Mouse (Mus musculus) midbrain, embryonic 12.5 days (tissue): Measurements from ENCODE around the gene Slc25a33. TPM values are rescaled to one million over a fixed set of nuclear protein-coding genes. Genes with fewer than 3 reads are reported as not detected.
A peak's percentile ranks its signal among the peaks of the same experiment; 100 is the strongest.

Experiments
- ATAC-seq: fragments of 200-750 bp; cut with Nextera tagmentation; 2 replicates; pipeline ENCODE4 v1.8.0; 2017; ENCODE audit warnings: low read depth, moderate TSS enrichment, moderate library complexity; ENCODE audit not compliant: low FRiP score
- H3K27ac ChIP-seq: fragments of 300-500 bp; sonication (generic); replicated peaks from 2 replicates; pipeline ENCODE4 v1.5.1; 2016; ENCODE audit warnings: mild to moderate bottlenecking
- H3K27me3 ChIP-seq: fragments of 300-500 bp; sonication (generic); 2 replicates; pipeline ENCODE4 v1.6.1; 2016; ENCODE audit warnings: mild to moderate bottlenecking
- H3K36me3 ChIP-seq: fragments of 300-500 bp; sonication (generic); 2 replicates; pipeline ENCODE4 v1.6.1; 2016
- H3K4me1 ChIP-seq: fragments of 300-500 bp; sonication (generic); 2 replicates; pipeline ENCODE4 v1.6.1; 2016
- H3K4me2 ChIP-seq: fragments of 300-500 bp; sonication (generic); replicated peaks from 2 replicates; pipeline ENCODE4 v1.6.1; 2016; ENCODE audit warnings: mild to moderate bottlenecking, moderate library complexity
- H3K4me3 ChIP-seq: fragments of 300-500 bp; sonication (generic); 2 replicates; pipeline ENCODE4 v1.5.1; 2016; ENCODE audit warnings: mild to moderate bottlenecking
- H3K9ac ChIP-seq: fragments of 300-500 bp; sonication (generic); replicated peaks from 2 replicates; pipeline ENCODE4 v1.6.1; 2016; ENCODE audit warnings: mild to moderate bottlenecking, moderate library complexity
- H3K9me3 ChIP-seq: fragments of 300-500 bp; sonication (generic); 2 replicates; pipeline ENCODE4 v1.6.1; 2016; ENCODE audit warnings: mild to moderate bottlenecking
- WGBS: fragments of 180-500 bp; shearing (Covaris S2); methylation state at CpG from one replicate; pipeline ENCODE4 v1.1.7; 2016; 5-methylcytosine and 5-hydroxymethylcytosine counted together
- polyA plus RNA-seq: library from polyadenylated mRNA; unstranded; fragments of >200 nt; fragmentation: Nextera tagmentation; extraction: Ambion mirVana; gene quantifications from 2 replicates; pipeline ENCODE4 v1.2.1, GENCODE M21; 2016

The Slc25a33 gene
- polyA plus RNA-seq, 1 experiment from 2014 or later, result 17.3 TPM

GRCm38 (mm10) chr4:149734246-149734645 is 39.8 kb downstream of the Slc25a33 start:
- Histone ChIP-seq H3K9me3 (no peaks in the 10 kb centered on the region), H3K27ac (peak overlapping the region; percentile 65; the same call in 1 of the 2 replicates), H3K4me3 (no peak overlapping the region), H3K36me3 (peaks cover 25% of the 10 kb centered on the region), H3K9ac (no peak overlapping the region), H3K4me1 (peaks cover 54% of the 10 kb centered on the region), H3K27me3 (no peaks in the 10 kb centered on the region), H3K4me2 (no peak overlapping the region)
- WGBS, result 92% methylated on average over 6 of the region's 6 CpGs
- no peak for ATAC-seq

- H3K27me3 ChIP-seq, result no peaks in the 10 kb centered on the region
- ATAC-seq, result no peak
- H3K9me3 ChIP-seq, result no peaks in the 10 kb centered on the region
- H3K4me3 ChIP-seq, result no peak overlapping the region; the same call in 1 of the 2 replicates
- H3K4me2 ChIP-seq, result peak overlapping the region; percentile 30
- 0 out of 2 replicates have a peak overlapping the region, but pooled peaks have one; percentile 2 for H3K9ac ChIP-seq
- peaks cover 54% of the 10 kb centered on the region for H3K4me1 ChIP-seq
- 51% methylated on average over 6 of the region's 6 CpGs for WGBS
- peak overlapping the region; percentile 65 for H3K27ac ChIP-seq
- peaks cover 30% of the 10 kb centered on the region for H3K36me3 ChIP-seq
Observed at GRCm38 (mm10) chr4:149733748-149734147, 40.3 kb downstream of the Slc25a33 start.

- H3K4me1 ChIP-seq, result peaks cover 54% of the 10 kb centered on the region
- ATAC-seq, result no peak
- no peaks in the 10 kb centered on the region for H3K27me3 ChIP-seq
- H3K27ac ChIP-seq, result no peak overlapping the region
- peaks cover 39% of the 10 kb centered on the region for H3K36me3 ChIP-seq
- H3K4me2 ChIP-seq, result 0 out of 2 replicates have a peak overlapping the region, but pooled peaks have one; percentile 3
- H3K4me3 ChIP-seq, result no peak overlapping the region
- 83% methylated on average over 10 of the region's 10 CpGs for WGBS
- H3K9me3 ChIP-seq, result no peaks in the 10 kb centered on the region
- no peak overlapping the region for H3K9ac ChIP-seq
Observed at GRCm38 (mm10) chr4:149732800-149733199, 41.3 kb downstream of the Slc25a33 start.

- H3K9me3 ChIP-seq, result no peaks in the 10 kb centered on the region
- H3K4me3 ChIP-seq, result no peak overlapping the region
- H3K4me2 ChIP-seq, result no peak overlapping the region
- ATAC-seq, result no peak
- H3K27me3 ChIP-seq, result no peaks in the 10 kb centered on the region
- WGBS, result 80% methylated on average over 3 of the region's 3 CpGs
- peaks cover 43% of the 10 kb centered on the region for H3K36me3 ChIP-seq
- no peak overlapping the region for H3K27ac ChIP-seq
- no peak overlapping the region for H3K9ac ChIP-seq
- peaks cover 54% of the 10 kb centered on the region for H3K4me1 ChIP-seq
Observed at GRCm38 (mm10) chr4:149732313-149732712, 41.8 kb downstream of the Slc25a33 start.

- H3K4me1 ChIP-seq, result peaks cover 39% of the 10 kb centered on the region
- no peak for ATAC-seq
Observed at GRCm38 (mm10) chr4:149730827-149731226, 43.2 kb downstream of the Slc25a33 start.

GRCm38 (mm10) chr4:149728810-149729209 is 45.3 kb downstream of the Slc25a33 start:
- no peaks in the 10 kb centered on the region for H3K9me3 ChIP-seq
- H3K9ac ChIP-seq, result no peak overlapping the region
- no peak overlapping the region for H3K4me2 ChIP-seq
- ATAC-seq, result no peak
- WGBS, result 80% methylated on average over 8 of the region's 8 CpGs
- H3K4me1 ChIP-seq, result peaks cover 22% of the 10 kb centered on the region
- H3K27me3 ChIP-seq, result no peaks in the 10 kb centered on the region
- H3K36me3 ChIP-seq, result peaks cover 77% of the 10 kb centered on the region
- H3K27ac ChIP-seq, result no peak overlapping the region
- H3K4me3 ChIP-seq, result no peak overlapping the region

More at GRCm38 (mm10) chr4:149730827-149731226, 43.2 kb downstream of the Slc25a33 start:
- Histone ChIP-seq H3K27ac (no peak overlapping the region), H3K4me3 (no peak overlapping the region), H3K9me3 (no peaks in the 10 kb centered on the region), H3K9ac (no peak overlapping the region), H3K27me3 (no peaks in the 10 kb centered on the region), H3K36me3 (peaks cover 58% of the 10 kb centered on the region), H3K4me2 (no peak overlapping the region)
- WGBS, result 84% methylated on average over 7 of the region's 7 CpGs

GRCm38 (mm10) chr4:149727636-149728035 is 46.4 kb downstream of the Slc25a33 start:
- no peak for ATAC-seq
- Histone ChIP-seq H3K9me3 (no peaks in the 10 kb centered on the region), H3K4me2 (no peak overlapping the region), H3K36me3 (peaks cover 79% of the 10 kb centered on the region), H3K27me3 (no peaks in the 10 kb centered on the region), H3K4me1 (peaks cover 16% of the 10 kb centered on the region), H3K4me3 (no peak overlapping the region), H3K9ac (no peak overlapping the region), H3K27ac (no peak overlapping the region)
- 96% methylated on average over 5 of the region's 5 CpGs for WGBS

- Histone ChIP-seq H3K4me3 (no peak overlapping the region), H3K27me3 (no peaks in the 10 kb centered on the region), H3K4me1 (peaks cover 12% of the 10 kb centered on the region; the same call in 1 of the 2 replicates), H3K36me3 (peaks cover 81% of the 10 kb centered on the region), H3K27ac (0 out of 2 replicates have a peak overlapping the region, but pooled peaks have one; percentile 25), H3K9me3 (no peaks in the 10 kb centered on the region), H3K4me2 (no peak overlapping the region), H3K9ac (no peak overlapping the region)
- WGBS, result 70% methylated on average over 15 of the region's 15 CpGs
- ATAC-seq, result no peak
Observed at GRCm38 (mm10) chr4:149725661-149726350, 48.3 kb downstream of the Slc25a33 start.

GRCm38 (mm10) chr4:149724916-149725470 is 49.1 kb downstream of the Slc25a33 start:
- Histone ChIP-seq H3K9ac (0 out of 2 replicates have a peak overlapping the region, but pooled peaks have one; percentile 11), H3K4me3 (no peak overlapping the region), H3K27ac (peak overlapping the region; percentile 54; the same call in 1 of the 2 replicates), H3K4me1 (peaks cover 10% of the 10 kb centered on the region; the same call in 1 of the 2 replicates), H3K27me3 (no peaks in the 10 kb centered on the region), H3K9me3 (no peaks in the 10 kb centered on the region), H3K4me2 (no peak overlapping the region), H3K36me3 (peaks cover 83% of the 10 kb centered on the region)
- 94% methylated on average over 17 of the region's 17 CpGs for WGBS
- no peak for ATAC-seq

GRCm38 (mm10) chr4:149723855-149724731 is 50.0 kb downstream of the Slc25a33 start:
- Histone ChIP-seq H3K36me3 (peaks cover 83% of the 10 kb centered on the region), H3K9me3 (no peaks in the 10 kb centered on the region), H3K4me2 (no peak overlapping the region), H3K4me3 (no peak overlapping the region), H3K9ac (0 out of 2 replicates have a peak overlapping the region, but pooled peaks have one; percentile 11), H3K27ac (peak overlapping the region; percentile 54), H3K27me3 (no peaks in the 10 kb centered on the region), H3K4me1 (peaks cover 10% of the 10 kb centered on the region; the same call in 1 of the 2 replicates)
- 70% methylated on average over 17 of the region's 17 CpGs for WGBS
- ATAC-seq, result peak; percentile 27

- no peak for ATAC-seq
- Histone ChIP-seq H3K36me3 (peaks cover 84% of the 10 kb centered on the region), H3K9me3 (no peaks in the 10 kb centered on the region), H3K4me3 (no peak overlapping the region), H3K4me1 (peaks cover 10% of the 10 kb centered on the region; the same call in 1 of the 2 replicates), H3K27ac (no peak overlapping the region), H3K27me3 (no peaks in the 10 kb centered on the region), H3K9ac (no peak overlapping the region), H3K4me2 (no peak overlapping the region)
- WGBS, result 77% methylated on average over 12 of the region's 12 CpGs
Observed at GRCm38 (mm10) chr4:149723021-149723390, 51.1 kb downstream of the Slc25a33 start.
